Mouse (Mus musculus) bone marrow, adult 2 months (tissue): ENCODE data around the gene Bicra. TPM values are rescaled to one million over a fixed set of nuclear protein-coding genes. Genes with fewer than 3 reads are reported as not detected.

ENCODE experiments used
- H3K27ac ChIP-seq: fragments of 200-500 bp; 2 replicates; pipeline ENCODE4 v1.5.1; 2012; ENCODE audit warnings: low read depth, mild to moderate bottlenecking, control low read depth, inconsistent platforms, low read length; ENCODE audit not compliant: control insufficient read depth, poor library complexity, insufficient read depth
- H3K4me1 ChIP-seq: fragments of 200-500 bp; 2 replicates; pipeline ENCODE4 v1.6.1; 2011; ENCODE audit warnings: low read length; ENCODE audit not compliant: control insufficient read depth, insufficient read depth
- H3K4me3 ChIP-seq: fragments of 200-500 bp; replicated peaks from 2 replicates; pipeline ENCODE3; 2011; ENCODE audit warnings: mild to moderate bottlenecking, low read depth, low read length, control low read depth; ENCODE audit not compliant: control insufficient read depth
- CTCF ChIP-seq: fragments of 200-500 bp; IDR thresholded peaks from 2 replicates; pipeline ENCODE4 v1.5.1; 2011; ENCODE audit warnings: low read length, control low read depth; ENCODE audit not compliant: control insufficient read depth, insufficient read depth
- POLR2A ChIP-seq: fragments of 200-500 bp; IDR thresholded peaks from 2 replicates; pipeline ENCODE4 v1.6.1; 2011; ENCODE audit warnings: low read depth, mild to moderate bottlenecking, control low read depth, low read length, borderline replicate concordance; ENCODE audit not compliant: control insufficient read depth
- WGBS: fragments of 180-500 bp; shearing (Covaris S2); methylation state at CpG from one replicate; pipeline ENCODE4 v1.1.7; 2018; 5-methylcytosine and 5-hydroxymethylcytosine counted together
- polyA plus RNA-seq: library from polyadenylated mRNA; stranded (reverse); fragments of >200 nt; gene quantifications from 2 replicates; pipeline ENCODE4 v1.2.4, GENCODE M21; 2011; ENCODE audit warnings: low replicate concordance; ENCODE audit not compliant: missing spikeins, insufficient read depth, insufficient read length

The Bicra gene
- polyA plus RNA-seq, 1 experiment: 27.9 TPM

DNA sequence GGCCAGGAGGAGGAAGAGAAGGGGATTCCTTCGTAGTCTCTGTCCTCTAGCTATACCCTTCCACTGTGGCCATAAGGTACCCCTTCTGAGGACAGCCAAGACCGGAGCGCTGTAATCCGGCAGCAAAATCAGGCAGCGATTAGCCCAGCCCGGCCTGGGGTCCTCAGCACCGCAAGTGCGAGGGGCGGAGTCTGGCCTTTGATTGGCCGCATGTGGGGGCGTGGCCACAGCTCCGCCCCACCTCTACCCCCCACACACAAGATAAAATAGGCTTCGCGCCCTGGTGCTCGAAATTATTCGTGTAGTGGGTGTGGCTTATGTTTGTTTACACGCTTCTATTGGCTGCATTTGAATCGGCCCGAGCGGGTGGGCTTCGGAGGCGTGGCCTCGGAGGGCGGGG is 5.0 kb upstream of the Bicra start:
- peak; percentile 66 for TF ChIP-seq POLR2A
- no peak for TF ChIP-seq CTCF
- WGBS: under 1% methylated on average over 24 of the region's 24 CpGs
- H3K4me1 ChIP-seq: peaks cover 7% of the 10 kb centered on the region

DNA sequence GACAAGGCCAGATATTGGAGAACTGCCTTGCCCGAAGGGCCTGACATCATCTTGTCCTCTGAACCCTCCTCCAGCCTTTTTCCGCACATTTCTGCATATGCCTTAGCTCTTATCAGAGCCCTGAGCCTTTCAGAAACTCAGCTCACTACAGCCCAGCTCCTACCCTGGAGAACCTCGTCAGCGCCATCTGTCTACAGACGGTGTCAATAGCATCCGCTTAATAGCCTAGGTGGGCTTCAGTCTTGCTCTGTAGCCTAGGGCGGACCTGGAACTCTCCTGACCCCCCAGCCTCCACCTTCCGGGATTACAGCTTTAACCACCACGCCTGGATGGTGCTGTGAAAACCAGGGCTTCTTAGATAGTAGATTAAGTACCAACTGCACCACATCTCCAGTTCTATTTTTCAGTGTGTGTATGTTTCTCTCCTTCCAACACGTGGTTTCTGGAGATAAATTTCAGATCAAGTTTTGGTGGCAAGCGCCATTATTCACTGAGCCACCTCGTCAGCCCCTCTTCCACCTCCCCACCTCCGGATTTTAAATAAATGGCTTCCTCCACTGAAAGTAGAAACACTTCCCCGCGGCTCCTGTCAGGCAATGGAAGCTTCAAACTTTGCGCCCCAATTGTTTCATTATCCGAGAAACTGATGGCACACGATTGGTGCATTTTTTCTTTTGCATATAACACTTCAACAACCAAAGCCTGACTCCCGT is 4.3 kb upstream of the Bicra start:
- under 1% methylated on average over 19 of the region's 19 CpGs for WGBS
- peak overlapping the region; percentile 86 for H3K4me3 ChIP-seq
- H3K27ac ChIP-seq: peak overlapping the region; percentile 96
- TF ChIP-seq POLR2A (no peak), CTCF (peak; percentile 94)
- peaks cover 7% of the 10 kb centered on the region for H3K4me1 ChIP-seq

More for the DNA sequence above, 5.0 kb upstream of the Bicra start:
- H3K4me3 ChIP-seq: peak overlapping the region; percentile 86
- peak overlapping the region; percentile 96 for H3K27ac ChIP-seq

DNA sequence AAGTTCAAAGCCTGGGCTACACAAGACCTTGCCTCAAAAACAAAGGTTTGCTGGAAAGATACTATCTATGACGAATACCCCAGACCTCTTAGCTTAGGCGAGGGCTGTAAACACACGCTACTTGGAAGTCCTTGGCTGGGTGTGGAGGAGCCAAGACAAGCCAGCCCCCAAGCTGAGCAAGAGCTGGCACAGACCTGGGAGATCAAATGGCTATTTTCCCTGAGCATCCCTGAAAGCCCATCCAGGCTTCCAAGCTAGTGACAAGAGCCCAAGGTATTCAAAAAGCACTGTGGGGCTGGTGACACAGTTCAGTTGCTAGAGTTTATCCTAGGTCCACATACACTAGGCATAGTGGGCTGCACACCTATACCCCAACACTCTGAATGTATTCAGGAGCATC is 2.9 kb upstream of the Bicra start:
- TF ChIP-seq CTCF (no peak), POLR2A (no peak)
- WGBS: 89% methylated on average over 3 of the region's 3 CpGs
- H3K4me3 ChIP-seq: peak overlapping the region; percentile 40
- no peak overlapping the region for H3K27ac ChIP-seq
- peaks cover 4% of the 10 kb centered on the region; the same call in 1 of the 2 replicates for H3K4me1 ChIP-seq

DNA sequence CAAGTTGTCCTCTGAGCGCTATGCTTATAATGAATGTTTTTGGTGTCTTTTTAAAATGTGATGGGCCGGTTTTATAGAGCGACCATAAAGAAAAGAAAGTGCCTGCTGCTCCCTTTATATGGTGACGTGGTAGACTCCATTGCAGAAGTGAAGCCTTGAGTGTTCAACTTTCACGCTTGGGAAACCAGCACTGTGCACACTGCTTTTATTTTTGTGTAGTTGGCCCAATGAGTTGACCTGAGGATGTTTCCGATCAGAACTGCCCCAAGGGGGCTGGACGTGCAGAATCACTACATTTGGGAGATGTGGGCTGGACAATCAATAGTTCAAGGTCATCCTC is 1.8 kb upstream of the Bicra start:
- no peak for TF ChIP-seq CTCF
- TF ChIP-seq POLR2A: no peak
- Histone ChIP-seq H3K4me3 (peak overlapping the region; percentile 79), H3K27ac (peak overlapping the region; percentile 57), H3K4me1 (peaks cover 3% of the 10 kb centered on the region; the same call in 1 of the 2 replicates)
- WGBS: 23% methylated on average over 7 of the region's 7 CpGs

DNA sequence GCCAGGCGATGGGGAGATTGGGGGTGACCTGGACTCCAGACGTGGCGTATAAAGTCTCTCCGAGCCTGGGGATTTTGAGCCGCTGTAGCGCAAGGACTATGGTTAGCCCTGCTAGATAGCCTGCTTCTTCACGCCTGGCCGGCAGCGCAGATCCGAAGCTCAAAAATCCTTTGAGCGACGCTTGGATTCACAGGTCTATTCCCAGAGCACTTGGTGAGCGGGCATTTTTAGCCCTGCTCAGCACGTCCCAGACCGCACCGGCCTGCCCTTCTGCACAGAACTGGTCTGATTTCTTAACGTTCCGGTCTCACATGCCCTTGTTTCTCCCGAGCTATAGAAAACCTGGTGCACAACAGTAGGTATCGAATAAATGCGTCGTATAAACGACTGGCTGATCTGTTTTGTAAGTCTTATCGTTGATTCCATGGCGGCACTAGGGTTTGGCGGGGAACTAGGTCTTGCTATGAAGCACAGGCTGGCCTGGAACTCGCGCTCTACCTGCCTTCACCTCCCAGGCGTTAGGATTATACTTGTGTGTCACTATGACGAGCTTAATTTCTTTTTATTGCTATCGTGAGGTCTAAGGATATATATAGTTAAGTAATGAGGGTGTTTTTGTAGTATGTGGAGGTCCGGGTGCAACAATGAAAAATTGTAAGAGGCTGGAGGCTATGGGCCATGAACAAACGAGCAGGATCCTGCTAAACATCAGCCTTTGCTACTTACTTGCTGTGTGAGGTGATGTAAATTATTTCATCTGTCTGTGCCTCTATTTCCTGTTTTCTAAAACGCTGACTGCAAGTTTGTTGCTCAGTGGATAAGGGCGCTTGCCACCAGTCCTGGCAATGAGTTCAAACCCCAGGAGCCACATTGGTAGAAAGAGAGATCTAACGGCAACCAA is 1.2 kb upstream of the Bicra start:
- WGBS: 1% methylated on average over 36 of the region's 36 CpGs
- peaks cover 4% of the 10 kb centered on the region; the same call in 1 of the 2 replicates for H3K4me1 ChIP-seq
- no peak for TF ChIP-seq CTCF
- no peak for TF ChIP-seq POLR2A
- peak overlapping the region; percentile 79 for H3K4me3 ChIP-seq
- peak overlapping the region; percentile 57 for H3K27ac ChIP-seq

DNA sequence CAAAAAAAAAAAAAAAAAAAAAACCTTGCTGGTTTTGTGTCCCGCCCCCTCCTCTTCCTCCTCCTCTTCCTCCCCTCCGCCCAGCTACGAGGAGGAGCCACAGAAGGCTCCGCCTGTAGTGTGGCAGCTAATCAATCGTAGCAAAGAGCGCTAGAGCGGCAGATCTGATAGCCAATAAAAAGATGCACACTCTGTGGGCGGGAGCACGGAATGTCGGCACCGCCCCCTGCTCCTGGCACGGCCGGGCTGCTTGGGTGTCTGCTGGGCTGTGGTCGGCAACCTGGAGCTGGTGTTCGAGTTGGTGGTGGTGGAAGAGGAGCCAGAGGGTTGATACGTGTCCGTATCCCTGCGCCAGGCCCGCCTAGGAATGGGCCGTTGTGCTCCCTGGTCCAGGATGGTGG is 443 bp upstream of the Bicra start:
- H3K27ac ChIP-seq: peak overlapping the region; percentile 57
- H3K4me3 ChIP-seq: peak overlapping the region; percentile 79
- WGBS: under 1% methylated on average over 20 of the region's 20 CpGs
- TF ChIP-seq CTCF (no peak), POLR2A (peak; percentile 97)
- peaks cover 4% of the 10 kb centered on the region; the same call in 1 of the 2 replicates for H3K4me1 ChIP-seq

DNA sequence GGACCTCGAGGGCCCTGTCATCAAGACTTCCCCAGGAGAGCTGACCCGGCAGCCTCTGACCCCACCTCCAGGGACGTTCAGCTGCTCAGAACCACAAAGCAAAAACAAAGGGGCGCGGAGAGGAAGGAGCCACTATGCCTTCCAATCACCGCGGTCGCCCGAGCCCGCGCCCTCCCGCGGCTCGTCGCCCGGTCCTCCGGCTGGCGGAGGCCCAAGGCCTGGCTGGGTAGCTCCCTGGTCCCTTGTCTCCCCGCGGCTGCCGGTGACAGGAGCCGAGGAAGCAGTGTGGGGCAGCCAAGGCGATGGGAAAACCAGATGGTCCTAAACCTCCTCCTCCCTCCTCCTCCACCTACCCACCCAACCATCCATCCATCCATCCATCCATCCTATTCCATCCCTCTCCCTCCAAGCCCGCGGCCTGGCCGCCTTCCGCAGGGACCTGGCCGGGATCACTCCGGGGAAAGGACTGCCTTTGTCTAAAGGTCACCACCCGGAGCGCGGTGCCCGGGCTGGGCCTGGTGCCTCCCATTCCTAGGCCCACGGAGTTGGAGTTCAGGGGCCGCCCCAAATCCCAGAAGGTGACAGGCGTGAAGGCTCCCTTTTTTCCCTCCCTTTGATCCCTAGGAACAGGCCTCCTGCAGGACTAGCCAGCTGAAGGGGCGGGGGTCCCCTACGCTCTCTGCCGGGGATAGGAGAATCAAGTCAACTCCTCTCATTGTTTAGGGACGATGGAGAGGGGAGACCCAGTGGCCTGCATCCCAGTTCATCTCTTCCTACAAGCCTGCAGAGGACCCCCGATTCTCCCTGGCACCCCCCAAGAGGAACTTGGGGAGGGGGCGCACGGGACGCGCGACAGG is 1.0 kb downstream of the Bicra start:
- under 1% methylated on average over 44 of the region's 46 CpGs for WGBS
- peak overlapping the region; percentile 98 for H3K27ac ChIP-seq
- peaks cover 4% of the 10 kb centered on the region; the same call in 1 of the 2 replicates for H3K4me1 ChIP-seq
- peak; percentile 86; the same call in 1 of the 2 replicates for TF ChIP-seq POLR2A
- no peak for TF ChIP-seq CTCF
- H3K4me3 ChIP-seq: peak overlapping the region; percentile 72

DNA sequence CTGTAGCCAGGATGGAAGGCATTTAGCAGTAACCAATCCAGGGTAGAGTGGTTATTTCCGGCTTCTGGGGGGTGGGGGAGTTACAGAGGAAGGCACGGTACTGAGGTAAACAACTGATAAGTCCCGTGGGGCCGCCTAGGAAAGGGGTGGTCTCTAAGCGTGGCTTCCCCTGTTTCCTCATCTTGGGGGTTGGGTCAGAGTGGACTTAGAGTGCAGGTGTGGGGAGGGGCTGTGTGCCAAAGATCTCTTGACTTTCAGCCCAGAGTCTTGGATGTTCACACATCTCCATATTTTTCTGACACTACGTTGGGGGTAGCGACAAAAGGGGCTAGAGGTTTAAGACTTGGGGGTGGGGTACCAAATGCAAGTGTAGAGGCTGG is 1.6 kb downstream of the Bicra start:
- peak overlapping the region; percentile 72 for H3K4me3 ChIP-seq
- peaks cover 4% of the 10 kb centered on the region; the same call in 1 of the 2 replicates for H3K4me1 ChIP-seq
- TF ChIP-seq POLR2A: no peak
- no peak for TF ChIP-seq CTCF
- WGBS: 0% methylated on average over 7 of the region's 7 CpGs
- H3K27ac ChIP-seq: peak overlapping the region; percentile 98
